Mouse (Mus musculus): ENCODE measurements at regions not wholly inside any gene's neighbourhood (a gene's known extent, or its start where the extent isn't known, plus 50 kb on each side); places are given as distances from the start of the nearest gene placed in this dataset.

DNA sequence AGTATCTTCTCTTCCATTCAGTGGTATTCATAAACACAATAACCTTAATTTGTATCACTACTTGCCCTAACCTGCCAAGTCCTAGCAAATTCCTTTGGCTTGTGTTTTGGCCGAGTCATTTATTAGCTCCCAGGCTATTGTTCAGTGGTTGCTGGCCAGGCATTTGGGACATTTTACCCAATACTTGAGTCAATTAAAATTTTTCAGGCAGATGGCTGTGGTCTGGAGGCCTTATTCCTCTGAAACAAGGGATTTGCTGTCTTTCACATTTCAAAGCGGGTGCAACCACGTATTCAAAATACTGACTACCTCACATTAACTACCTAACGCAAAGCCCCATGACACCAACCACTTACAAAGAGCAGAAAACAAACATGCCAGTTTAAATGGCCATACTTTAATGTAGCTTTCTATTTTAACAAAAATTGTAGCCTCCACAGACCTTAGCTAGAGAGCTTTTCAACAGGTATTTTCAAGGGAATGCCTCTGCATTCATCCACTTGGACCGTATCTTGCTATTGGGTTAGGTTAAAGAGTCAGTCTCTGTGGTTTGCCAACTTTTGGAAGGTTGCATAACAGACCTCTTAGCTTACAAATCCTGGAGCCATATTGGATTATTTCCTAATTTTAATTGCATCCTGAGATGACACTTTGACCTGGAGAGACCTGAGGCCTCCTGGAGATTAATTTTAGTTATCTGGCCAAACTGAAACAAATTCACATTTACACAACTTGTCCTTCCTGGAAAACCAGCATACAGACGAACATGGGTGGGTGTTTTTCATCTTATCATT lies 224.7 kb upstream of the Fam241a start:
- DNase-seq (ENCODE audit: low spot score): no peak

DNA sequence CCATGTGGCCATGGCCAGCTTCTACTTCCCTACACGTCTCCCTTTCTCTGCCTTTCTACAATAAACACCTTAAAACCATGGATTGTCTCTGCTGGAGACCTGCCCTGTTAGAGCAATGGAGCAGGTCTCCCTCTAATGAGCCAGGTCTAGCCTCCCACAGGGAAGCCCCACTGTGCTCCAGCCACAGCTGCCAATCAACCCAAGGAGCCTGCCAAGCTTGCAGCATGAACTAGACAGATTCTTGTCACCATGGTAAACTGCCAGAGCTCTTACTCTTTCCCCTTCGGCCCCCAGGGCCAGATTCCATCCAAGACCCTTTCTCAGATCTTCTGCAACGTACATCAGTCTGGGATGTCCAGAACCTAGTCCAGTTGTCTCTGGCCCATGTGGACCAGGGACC lies 217.1 kb upstream of the Fam241a start:
- no peak for DNase-seq (ENCODE audit: low spot score)

DNA sequence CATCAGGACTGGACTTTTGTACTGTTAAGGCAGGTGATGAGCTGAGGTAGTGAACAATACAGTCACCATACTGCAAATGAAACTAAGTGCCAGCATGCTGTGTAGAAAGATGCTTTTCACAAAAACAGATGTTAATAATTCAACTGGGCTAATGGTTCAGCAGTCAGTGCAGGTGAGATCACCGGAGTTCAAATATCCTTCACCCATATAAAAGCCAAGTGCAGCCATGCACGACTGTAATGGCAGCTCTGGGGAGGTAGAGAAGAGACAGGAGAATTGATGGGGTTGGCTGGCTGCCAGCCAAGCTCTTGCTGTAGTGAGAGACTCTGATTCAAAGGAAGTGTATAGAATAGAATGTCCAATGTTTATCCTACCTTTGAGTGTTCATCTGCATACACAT lies 214.3 kb upstream of the Fam241a start:
- no peak for DNase-seq (ENCODE audit: low spot score)

DNA sequence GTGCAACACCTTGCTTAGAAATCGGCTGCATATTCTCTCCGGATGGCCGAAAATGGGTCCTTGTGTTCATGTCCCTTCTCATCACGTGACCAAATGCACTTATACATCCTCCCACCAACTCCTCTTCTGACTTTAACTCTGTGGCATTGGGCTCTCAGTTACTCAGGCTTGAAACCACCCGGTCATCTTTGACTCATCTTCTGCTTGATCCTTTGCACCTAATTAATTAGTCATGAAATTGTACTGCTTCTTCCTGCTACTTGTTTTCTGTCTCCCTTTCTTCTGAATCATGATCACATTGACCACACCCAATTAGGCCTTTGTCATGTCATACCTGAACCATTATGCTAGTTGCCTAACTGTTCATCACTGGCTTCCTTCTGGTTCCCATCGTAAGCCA lies 208.4 kb upstream of the Fam241a start:
- no peak for DNase-seq (ENCODE audit: low spot score)

DNA sequence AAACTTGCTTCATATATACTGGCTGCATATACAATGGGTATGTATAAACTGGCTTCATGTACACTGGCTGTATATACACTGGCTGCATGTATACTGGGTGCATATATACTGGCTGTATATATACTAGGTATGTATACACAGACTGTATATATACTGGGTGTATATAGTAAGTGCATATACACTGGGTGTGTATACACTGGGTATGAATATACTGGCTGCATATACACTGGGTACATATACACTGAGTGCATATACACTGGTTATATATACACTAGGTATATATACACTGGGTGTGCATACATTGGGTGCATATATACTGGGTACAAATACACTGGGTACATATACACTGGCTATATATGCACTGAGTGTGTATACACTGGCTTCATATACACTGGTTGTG lies 196.9 kb upstream of the Fam241a start:
- no peak for DNase-seq (ENCODE audit: low spot score)

DNA sequence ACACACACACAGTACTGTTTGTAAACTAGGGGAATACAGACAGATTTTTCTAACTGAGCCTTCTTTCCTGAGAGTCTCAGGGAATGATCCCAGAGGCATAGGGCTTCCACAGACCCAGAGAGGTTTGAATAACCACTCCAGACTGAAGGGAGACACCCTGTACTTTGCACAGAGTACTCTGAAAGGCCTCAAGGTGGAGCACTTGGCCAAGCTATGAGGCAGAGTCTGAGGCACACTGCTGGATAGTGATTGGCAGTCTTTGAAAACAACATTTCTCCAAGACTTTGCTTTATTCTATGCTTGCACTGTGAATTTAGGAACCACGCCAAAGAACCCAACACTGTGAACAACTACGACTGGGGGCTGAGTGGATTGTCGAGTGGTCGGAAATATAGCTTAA lies 192.1 kb upstream of the Fam241a start:
- DNase-seq (ENCODE audit: low spot score): peak; percentile 6

DNA sequence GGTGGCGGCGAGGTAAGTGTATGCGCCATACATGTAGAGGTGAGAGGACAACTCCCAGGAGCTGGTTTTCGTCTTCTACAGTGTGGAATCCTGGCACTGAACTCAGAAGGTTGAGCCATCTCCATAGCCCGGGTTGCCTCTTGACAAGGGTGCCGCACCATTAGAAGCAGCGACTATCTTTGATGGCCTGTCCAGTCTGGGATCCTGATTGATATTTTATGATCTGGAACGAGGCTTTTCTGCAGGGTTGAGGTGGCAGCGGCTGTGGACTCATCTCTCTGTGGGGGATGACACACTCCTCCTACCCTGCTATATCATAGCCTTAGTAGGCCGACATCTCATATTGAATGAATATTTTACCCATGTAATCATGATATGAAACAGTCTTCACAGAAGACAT lies 191.0 kb upstream of the Fam241a start:
- no peak for DNase-seq (ENCODE audit: low spot score)

DNA sequence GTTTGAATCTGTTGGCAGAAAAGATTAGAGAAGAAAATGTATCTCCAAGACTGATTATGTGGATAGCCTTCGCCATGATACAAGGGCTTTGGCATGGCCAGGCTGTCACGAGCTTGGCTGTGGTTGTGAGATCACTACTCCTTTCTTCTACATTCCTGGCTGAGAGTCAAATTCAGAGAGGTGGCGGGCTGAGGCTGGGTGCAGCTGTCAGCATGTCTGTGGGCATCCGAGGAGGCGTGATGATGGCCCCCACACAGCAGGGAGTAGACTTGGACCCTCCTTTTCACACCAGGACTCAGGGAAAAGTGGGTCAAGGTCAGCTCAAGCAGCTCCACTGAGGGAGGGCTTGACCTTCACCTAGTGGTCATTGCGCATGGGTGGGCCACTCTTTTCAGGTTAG lies 186.3 kb upstream of the Fam241a start:
- DNase-seq (ENCODE audit: low spot score): no peak

DNA sequence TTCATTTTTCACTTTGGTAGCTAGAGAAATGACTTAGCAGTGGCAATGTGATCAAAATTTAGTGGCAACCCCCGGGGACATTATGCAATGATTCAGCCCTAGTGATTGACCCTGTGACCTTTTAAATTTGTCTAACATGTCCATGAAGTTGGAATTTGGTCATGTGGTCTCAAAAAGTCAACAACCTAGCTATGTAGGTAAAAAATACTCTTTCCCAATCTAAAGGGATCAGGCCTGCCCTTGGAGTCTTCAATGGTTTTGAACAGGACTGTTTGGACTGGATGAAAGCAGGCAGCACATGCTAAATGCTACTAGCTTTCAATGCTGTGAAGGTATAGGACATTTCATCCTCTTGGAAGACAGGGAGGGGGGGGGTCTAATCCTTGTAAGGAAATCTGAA lies 185.3 kb upstream of the Fam241a start:
- DNase-seq (ENCODE audit: low spot score): no peak

DNA sequence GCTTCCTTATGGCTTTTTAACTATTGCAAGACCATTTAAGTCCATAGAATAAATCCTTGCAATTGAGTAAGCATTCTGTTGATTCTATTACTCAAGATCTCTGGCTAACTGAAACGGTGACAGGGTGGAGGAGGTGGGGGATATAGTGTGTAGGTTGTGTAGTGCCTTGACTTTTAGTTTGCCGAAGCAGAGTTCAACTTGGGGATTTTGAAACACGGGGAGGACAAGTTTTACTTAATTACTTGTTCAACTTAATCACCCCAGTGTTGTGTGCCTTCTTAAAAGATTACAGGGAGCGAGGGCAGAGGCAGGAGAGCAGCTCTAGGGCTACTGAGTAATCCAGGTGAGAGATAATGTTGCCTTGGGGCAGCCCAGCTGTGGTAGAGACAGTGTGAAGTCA lies 171.7 kb upstream of the Fam241a start:
- no peak for DNase-seq (ENCODE audit: low spot score)

DNA sequence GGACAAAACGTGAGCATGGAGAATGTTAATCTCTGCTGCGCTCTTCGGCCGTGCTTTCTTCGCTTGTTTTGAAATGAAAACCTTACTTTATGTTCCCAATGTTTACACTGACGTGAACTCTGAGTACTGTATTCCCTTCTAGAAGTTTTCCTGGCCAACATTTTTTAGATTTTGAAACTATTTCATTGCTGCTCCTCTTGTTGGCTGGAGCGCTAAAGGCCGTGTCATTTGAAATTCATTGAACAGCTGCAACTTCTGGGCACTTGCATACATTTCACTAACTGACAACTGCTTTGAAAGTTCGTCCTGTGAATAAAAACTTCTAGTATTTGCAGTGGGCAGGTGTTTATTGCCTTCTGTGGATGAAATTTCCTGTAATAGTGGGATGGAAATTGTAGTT lies 157.9 kb upstream of the Fam241a start:
- DNase-seq (ENCODE audit: low spot score): no peak

DNA sequence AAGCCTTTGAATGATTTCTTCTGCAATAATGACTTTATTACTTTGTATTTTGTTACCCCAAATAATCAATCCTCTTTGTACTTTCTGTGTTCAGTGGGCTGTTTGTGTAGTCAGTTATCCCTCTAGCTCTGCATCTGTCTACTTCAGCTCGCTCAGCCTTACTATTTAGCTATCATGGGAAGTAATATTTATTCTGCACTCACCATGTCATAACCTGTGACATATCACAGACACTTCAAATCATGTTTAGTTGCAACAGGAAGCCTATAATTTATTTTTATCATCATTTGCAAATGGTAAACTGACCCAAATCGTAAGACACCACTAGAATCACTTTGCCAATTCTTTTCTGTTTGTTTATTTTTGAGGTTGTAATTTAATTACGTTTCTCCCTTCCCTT lies 147.6 kb upstream of the Fam241a start:
- DNase-seq (ENCODE audit: low spot score): no peak

DNA sequence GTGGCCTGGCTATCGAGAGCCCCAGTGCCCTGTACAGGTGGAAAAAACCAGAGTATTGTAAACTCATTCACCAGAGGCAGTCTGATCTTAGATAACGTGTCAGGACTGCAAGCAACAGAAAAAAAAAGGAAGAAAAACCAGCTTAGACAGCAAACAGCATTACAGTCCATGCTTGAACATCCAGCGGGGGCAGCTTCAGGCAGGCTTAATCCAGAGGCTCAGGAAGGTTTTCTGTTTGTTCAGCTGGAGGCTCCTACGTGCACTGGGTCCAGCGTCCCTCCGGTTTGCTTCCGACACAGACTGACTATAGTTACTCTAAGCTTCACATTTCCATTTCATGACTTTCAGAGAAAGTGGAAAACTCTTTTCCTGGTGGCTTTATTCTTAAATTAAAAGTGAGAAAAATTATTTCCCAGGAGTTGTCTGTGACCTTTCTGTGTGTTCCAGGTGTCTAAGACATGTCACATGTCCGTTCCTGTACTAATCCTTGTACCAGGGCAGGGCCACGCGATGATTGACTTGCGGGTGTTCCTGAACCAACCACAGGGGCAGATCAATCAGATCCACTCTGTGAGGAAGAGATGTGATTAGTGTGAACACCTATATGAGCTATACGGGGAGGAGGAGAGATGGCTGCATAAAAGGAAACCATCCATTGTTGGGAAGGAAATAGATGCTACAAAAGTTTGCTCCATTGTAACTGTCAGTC lies 144.4 kb upstream of the Fam241a start:
- no peak for DNase-seq (ENCODE audit: low spot score)

DNA sequence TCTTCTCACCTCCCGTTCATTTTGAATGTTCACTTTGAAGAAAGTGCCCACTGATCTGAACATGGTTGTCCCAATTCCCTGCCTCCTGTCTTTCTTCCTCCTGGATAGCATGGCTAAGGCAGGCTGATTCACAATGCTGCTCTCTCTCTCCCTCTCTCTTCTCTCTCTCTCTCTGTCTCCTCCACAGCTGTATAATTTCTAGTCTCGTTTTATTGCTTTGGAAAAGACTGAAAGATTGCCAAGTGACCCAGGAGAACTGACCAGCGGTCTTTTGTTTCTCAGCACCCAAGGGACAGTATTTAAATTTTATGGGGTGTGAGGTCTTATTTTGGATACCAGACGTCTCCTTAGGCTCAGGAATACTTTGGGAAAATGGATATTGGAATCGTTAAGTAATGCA lies 143.1 kb upstream of the Fam241a start:
- DNase-seq (ENCODE audit: low spot score): no peak

DNA sequence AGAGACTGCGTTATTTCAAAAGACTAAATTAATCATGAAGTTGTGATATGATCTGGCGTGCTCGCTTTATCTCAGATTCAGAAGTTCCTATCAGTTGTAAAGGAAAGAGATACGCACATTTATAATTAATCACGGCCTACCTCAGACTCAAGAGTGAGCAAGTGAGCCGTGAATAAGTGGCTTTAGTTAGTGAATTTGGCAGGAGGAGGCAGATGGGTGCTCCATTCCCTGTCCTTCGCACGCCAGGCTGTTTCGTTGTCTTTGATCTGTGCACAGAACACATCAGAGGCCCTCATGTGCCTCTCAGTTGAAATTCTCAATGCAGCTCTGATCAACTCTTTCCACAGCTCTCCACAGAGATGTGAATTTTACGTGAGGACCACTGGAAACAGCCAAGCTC lies 140.4 kb upstream of the Fam241a start:
- DNase-seq (ENCODE audit: low spot score): no peak

DNA sequence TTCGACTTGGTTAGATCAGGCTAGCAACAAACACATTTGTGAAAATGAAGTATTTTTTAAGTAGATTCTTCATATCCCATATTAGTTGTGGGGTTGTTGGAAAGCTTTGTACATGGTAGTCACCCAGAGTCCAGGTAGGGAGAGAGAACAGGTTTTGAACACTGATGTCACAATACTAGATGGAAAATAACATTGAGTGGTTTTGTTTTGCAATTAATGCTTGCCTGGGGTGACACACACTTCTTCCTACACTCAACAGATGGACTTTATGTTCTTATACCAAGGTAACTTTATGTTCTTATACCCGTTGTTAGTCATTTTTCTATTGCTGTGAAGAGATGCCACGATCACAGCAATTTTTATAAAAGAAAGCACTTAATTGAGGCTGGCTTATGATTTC lies 134.2 kb upstream of the Fam241a start:
- no peak for DNase-seq (ENCODE audit: low spot score)

DNA sequence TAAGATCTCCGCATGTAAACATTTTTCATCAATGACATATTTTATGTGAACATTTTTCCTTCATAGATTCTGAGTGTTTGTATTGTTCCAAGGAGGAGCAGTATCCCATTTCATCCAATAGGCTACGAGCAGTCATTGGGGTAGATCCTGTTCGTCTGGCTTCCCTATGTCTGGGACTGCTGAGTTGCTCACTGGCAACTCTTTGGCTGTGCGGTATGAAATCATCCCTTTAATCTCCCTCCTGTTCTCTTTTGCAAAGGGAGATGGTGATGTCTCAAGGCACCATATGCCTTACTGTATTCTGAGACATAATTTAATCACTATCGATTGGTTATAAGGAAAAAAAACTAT lies 133.4 kb upstream of the Fam241a start:
- DNase-seq (ENCODE audit: low spot score): no peak

DNA sequence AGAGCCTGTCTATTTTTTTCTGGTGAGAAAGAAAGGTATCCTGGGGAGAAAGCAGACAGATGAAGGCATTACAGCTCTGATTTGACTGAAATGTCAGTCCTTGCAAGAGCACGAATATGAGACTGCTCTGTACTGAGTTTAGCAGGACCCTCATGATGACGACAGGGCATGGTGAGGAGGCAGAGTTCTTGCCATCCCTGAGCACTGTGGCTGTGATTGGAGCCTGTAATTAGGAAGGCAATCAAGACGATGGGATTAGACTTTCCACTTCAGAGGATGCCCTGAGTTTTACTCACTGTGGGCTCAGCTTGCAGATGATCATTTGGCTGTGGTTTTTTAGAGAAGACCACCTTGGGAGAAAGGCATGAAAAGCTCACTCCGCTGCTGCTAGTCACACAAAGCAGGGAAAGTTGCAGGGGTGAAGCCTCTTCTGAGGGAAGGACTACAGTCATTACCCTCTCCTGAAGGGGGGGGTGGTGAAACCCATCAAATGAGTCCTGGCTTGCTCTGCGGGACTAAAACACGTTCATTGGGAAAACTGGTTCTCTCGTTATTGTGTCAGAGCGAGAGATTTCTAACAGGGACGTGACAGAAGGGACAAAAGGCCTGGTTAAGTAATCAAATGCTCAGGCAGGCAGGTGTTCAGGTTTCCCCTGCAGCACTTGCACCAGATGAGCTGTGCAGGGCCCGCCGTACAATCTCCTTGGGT lies 132.9 kb upstream of the Fam241a start:
- no peak for DNase-seq (ENCODE audit: low spot score)

DNA sequence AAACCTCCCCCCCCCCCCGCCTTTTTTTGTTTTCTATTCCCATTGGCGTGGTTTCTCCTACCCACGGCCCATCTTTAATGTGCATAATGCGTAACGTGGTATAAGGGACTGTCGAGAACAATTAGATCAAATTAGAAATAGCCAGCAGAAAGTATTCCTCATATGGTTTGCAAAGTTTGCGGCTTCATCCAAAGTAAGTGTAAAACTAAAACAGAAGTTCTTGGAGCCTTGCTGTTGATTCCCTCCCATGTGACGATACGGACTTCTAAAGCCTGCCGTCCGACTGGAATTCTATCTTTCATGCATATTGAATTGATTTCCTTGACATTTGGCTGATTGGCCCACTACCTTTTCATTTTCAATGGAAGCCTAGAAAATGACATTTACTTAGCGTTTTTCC lies 128.7 kb upstream of the Fam241a start:
- no peak for DNase-seq (ENCODE audit: low spot score)

DNA sequence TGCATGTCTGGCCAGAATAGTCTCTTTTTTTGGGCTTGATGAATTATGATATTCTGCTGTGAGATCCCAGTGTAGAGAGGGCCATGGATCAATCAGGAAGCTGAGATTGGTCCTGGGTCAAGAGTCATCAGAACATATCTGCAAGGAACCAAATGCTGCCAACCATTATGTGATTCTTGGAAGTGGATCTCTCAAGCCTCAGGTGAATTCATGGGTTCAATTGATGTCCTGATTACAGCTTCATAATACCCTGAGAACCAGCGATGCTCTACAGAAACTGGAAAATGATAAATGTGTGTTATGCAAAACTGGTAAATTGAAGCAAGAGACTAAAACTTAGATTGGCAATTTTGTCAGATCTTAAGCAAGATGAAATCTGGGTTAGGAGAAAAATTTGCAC lies 118.8 kb upstream of the Fam241a start:
- DNase-seq (ENCODE audit: low spot score): no peak

DNA sequence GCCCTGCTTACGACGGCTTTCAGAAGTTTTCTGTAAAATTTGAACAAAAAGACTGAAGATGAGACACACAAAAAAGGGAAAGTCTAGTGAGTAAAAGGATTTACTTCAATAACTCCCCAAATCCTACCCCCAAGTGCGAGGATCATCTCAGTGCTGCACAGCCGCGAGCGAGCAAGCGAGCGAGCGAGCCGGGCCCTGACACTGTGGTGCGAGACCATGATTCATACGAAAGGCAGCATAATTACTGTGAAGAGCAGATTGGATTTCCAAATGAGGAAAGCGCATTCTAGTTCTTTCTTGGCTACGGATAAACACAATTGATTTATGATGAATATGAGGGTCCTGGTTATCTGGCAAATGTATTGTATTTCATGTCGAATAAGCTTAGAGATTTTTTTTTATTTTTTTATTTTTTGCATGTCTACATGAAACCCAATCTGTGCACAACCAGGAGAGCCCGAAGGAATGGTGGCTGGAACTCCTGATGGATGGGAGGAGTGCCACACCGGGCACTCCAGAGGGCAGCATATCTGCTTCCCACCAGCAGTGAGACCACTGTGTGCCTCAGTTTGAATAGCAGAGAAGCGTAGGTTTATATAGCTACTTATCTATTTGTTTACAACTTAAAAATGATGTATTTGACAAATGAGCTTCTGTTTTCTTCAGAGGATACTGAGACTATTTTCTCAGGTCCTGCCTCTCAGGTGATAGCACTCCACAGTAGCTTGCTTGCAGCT lies 106.9 kb upstream of the Fam241a start:
- DNase-seq (ENCODE audit: low spot score): no peak

DNA sequence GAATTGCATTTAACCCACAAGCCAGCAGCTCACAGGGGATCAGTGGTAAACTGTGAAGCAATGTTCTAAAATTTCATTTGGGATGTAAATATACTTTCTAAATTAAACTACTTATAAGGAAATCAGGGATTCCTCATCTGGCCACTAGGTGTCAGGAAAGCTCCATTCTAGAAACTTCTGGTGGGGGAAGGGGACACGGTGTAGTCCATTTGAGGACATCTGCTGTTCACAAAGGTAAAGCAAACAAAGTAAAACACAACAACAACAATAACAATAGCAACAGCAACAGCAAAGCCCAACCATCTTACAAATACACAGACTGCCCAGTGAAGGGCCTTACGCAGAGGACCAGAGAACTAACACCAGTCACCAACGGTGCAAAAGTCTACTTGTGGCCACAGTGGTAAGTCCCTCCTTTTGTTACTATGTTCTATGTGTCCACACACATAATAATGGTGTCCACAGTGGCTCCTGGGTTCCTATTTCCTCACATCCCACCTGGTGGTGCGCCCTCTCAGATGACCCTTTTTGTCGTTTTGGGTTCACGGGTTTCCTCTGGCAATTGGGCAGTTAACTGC lies 105.9 kb upstream of the Fam241a start:
- DNase-seq (ENCODE audit: low spot score): peak; percentile 13

Measured in layer of hippocampus, adult 11-12 months (tissue).